Mouse (Mus musculus): ENCODE measurements at regions not wholly inside any gene's neighbourhood (a gene's known extent, or its start where the extent isn't known, plus 50 kb on each side); places are given as distances from the start of the nearest gene placed in this dataset.

- no peak for TF ChIP-seq CTCF (IDR thresholded peaks at IDR 0.05; ENCODE audit: low read depth)
- no peak for TF ChIP-seq EP300 (IDR thresholded peaks at IDR 0.05; ENCODE audit: low read depth)
Observed at GRCm38 (mm10) chr13:72128306-72128705, 164.8 kb upstream of the Irx1 start.

All from liver, postnatal 0 days (tissue).